Mouse (Mus musculus) intestine, embryonic 16.5 days (tissue): ENCODE data around the gene Zfhx2. TPM values are rescaled to one million over a fixed set of nuclear protein-coding genes. Genes with fewer than 3 reads are reported as not detected.

Experiments used
- ATAC-seq: fragments of 200-750 bp; cut with Nextera tagmentation; 2 replicates; pipeline ENCODE4 v1.8.0; 2017; ENCODE audit warnings: moderate TSS enrichment, moderate library complexity
- H3K27ac ChIP-seq: fragments of 300-500 bp; sonication (generic); 2 replicates; pipeline ENCODE4 v1.5.1; 2014; ENCODE audit warnings: mild to moderate bottlenecking, low read length
- H3K27me3 ChIP-seq: fragments of 300-500 bp; sonication (generic); replicated peaks from 2 replicates; pipeline ENCODE4 v1.6.1; 2014; ENCODE audit warnings: low read length, control low read depth, mixed read lengths; ENCODE audit not compliant: control insufficient read depth, insufficient read depth
- H3K36me3 ChIP-seq: fragments of 300-500 bp; sonication (generic); 2 replicates; pipeline ENCODE4 v1.6.1; 2014; ENCODE audit warnings: low read length, control low read depth; ENCODE audit not compliant: control insufficient read depth, insufficient read depth
- H3K4me1 ChIP-seq: fragments of 300-500 bp; sonication (generic); 2 replicates; pipeline ENCODE4 v1.6.1; 2014; ENCODE audit warnings: low read length, control low read depth, mixed read lengths; ENCODE audit not compliant: control insufficient read depth, insufficient read depth
- H3K4me2 ChIP-seq: fragments of 300-500 bp; sonication (generic); 2 replicates; pipeline ENCODE4 v1.6.1; 2014; ENCODE audit warnings: low read depth, low read length, control low read depth
- H3K4me3 ChIP-seq: fragments of 300-500 bp; sonication (generic); 2 replicates; pipeline ENCODE4 v1.5.1; 2014; ENCODE audit warnings: mild to moderate bottlenecking, low read length
- H3K9ac ChIP-seq: fragments of 300-500 bp; sonication (generic); 2 replicates; pipeline ENCODE4 v1.6.1; 2014; ENCODE audit warnings: low read depth, low read length
- H3K9me3 ChIP-seq: fragments of 300-500 bp; sonication (generic); 2 replicates; pipeline ENCODE4 v1.6.1; 2016; ENCODE audit warnings: low read length, control low read depth; ENCODE audit not compliant: control insufficient read depth
- WGBS: fragments of 180-500 bp; shearing (Covaris S2); extraction: QIAGEN DNeasy Blood & Tissue Kit; methylation state at CpG from one replicate; pipeline ENCODE4 v1.1.7; 2014; 5-methylcytosine and 5-hydroxymethylcytosine counted together
- polyA plus RNA-seq: library from polyadenylated mRNA; unstranded; fragments of >200 nt; fragmentation: Nextera tagmentation; extraction: Ambion mirVana; gene quantifications from 2 replicates; pipeline ENCODE4 v1.2.1, GENCODE M21; 2015

Gene Zfhx2
- polyA plus RNA-seq, 1 experiment from 2014 or later: 2.7 TPM

GRCm38 (mm10) chr14:55108202-55108870 lies 16.2 kb upstream of the Zfhx2 start:
- 22% methylated on average over 9 of the region's 9 CpGs for WGBS
- peaks cover 35% of the 10 kb centered on the region for H3K4me1 ChIP-seq
- H3K9ac ChIP-seq: 0 out of 2 replicates have a peak overlapping the region, but pooled peaks have one; percentile 5
- no peak overlapping the region for H3K4me3 ChIP-seq
- H3K27ac ChIP-seq: no peak overlapping the region; the same call in 1 of the 2 replicates
- ATAC-seq: peak; percentile 17; the same call in 1 of the 2 replicates
- H3K27me3 ChIP-seq: peaks cover 10% of the 10 kb centered on the region
- H3K4me2 ChIP-seq: no peak overlapping the region
- H3K9me3 ChIP-seq: no peaks in the 10 kb centered on the region
- H3K36me3 ChIP-seq: no peaks in the 10 kb centered on the region

GRCm38 (mm10) chr14:55106990-55107389 lies 14.9 kb upstream of the Zfhx2 start:
- Histone ChIP-seq H3K4me2 (no peak overlapping the region), H3K9ac (no peak overlapping the region), H3K9me3 (no peaks in the 10 kb centered on the region), H3K36me3 (peaks cover 3% of the 10 kb centered on the region; the same call in 1 of the 2 replicates), H3K27me3 (peaks cover 7% of the 10 kb centered on the region; the same call in 1 of the 2 replicates), H3K4me1 (peaks cover 35% of the 10 kb centered on the region), H3K27ac (peak overlapping the region; percentile 92), H3K4me3 (no peak overlapping the region)
- 72% methylated on average over 8 of the region's 8 CpGs for WGBS
- no peak for ATAC-seq

- WGBS: under 1% methylated on average over 39 of the region's 39 CpGs
- Histone ChIP-seq H3K9ac (peak within 1 kb of the TSS; percentile 84), H3K9me3 (no peaks in the 10 kb centered on the region), H3K4me3 (peak within 1 kb of the TSS; percentile 60), H3K36me3 (peaks cover 6% of the 10 kb centered on the region; the same call in 1 of the 2 replicates), H3K27ac (peak within 1 kb of the TSS; percentile 92), H3K4me2 (peak within 1 kb of the TSS; percentile 96), H3K27me3 (peaks cover 7% of the 10 kb centered on the region; the same call in 1 of the 2 replicates), H3K4me1 (peaks cover 35% of the 10 kb centered on the region)
- ATAC-seq: peak; percentile 91
Observed at GRCm38 (mm10) chr14:55105836-55106809, 14.0 kb upstream of the Zfhx2 start, which contains the start of gene Ap1g2. Gene Ap1g2 (minus strand): TSS chr14:55106593.

- Histone ChIP-seq H3K9me3 (no peaks in the 10 kb centered on the region), H3K4me3 (peak overlapping the region; percentile 60), H3K4me1 (peaks cover 35% of the 10 kb centered on the region), H3K27me3 (peaks cover 6% of the 10 kb centered on the region; the same call in 1 of the 2 replicates), H3K27ac (peak overlapping the region; percentile 30; the same call in 1 of the 2 replicates), H3K4me2 (peak overlapping the region; percentile 96), H3K36me3 (peaks cover 7% of the 10 kb centered on the region; the same call in 1 of the 2 replicates), H3K9ac (peak overlapping the region; percentile 84)
- 5% methylated on average over 7 of the region's 7 CpGs for WGBS
- ATAC-seq: peak; percentile 8
Observed at GRCm38 (mm10) chr14:55105386-55105785, 13.3 kb upstream of the Zfhx2 start.

GRCm38 (mm10) chr14:55104365-55104764 lies 12.2 kb upstream of the Zfhx2 start:
- Histone ChIP-seq H3K4me3 (no peak overlapping the region), H3K27ac (no peak overlapping the region), H3K27me3 (no peaks in the 10 kb centered on the region), H3K4me2 (no peak overlapping the region), H3K9me3 (no peaks in the 10 kb centered on the region), H3K4me1 (peaks cover 32% of the 10 kb centered on the region), H3K9ac (no peak overlapping the region), H3K36me3 (peaks cover 7% of the 10 kb centered on the region; the same call in 1 of the 2 replicates)
- no peak for ATAC-seq
- WGBS: 87% methylated on average over 18 of the region's 18 CpGs

GRCm38 (mm10) chr14:55102253-55102785 lies 10.2 kb upstream of the Zfhx2 start:
- Histone ChIP-seq H3K9me3 (no peaks in the 10 kb centered on the region), H3K36me3 (peaks cover 23% of the 10 kb centered on the region), H3K4me1 (peaks cover 15% of the 10 kb centered on the region), H3K9ac (no peak overlapping the region), H3K27me3 (no peaks in the 10 kb centered on the region), H3K4me2 (no peak overlapping the region), H3K4me3 (no peak overlapping the region), H3K27ac (no peak overlapping the region)
- WGBS: 90% methylated on average over 15 of the region's 15 CpGs
- no peak for ATAC-seq

GRCm38 (mm10) chr14:55101592-55101991 lies 9.5 kb upstream of the Zfhx2 start:
- WGBS: 48% methylated on average over 4 of the region's 4 CpGs
- no peaks in the 10 kb centered on the region for H3K27me3 ChIP-seq
- no peak overlapping the region for H3K9ac ChIP-seq
- no peaks in the 10 kb centered on the region for H3K9me3 ChIP-seq
- no peak for ATAC-seq
- peaks cover 17% of the 10 kb centered on the region for H3K4me1 ChIP-seq
- H3K27ac ChIP-seq: no peak overlapping the region
- H3K4me2 ChIP-seq: no peak overlapping the region
- H3K4me3 ChIP-seq: no peak overlapping the region
- peaks cover 23% of the 10 kb centered on the region for H3K36me3 ChIP-seq

GRCm38 (mm10) chr14:55098067-55098466 lies 5.9 kb upstream of the Zfhx2 start:
- Histone ChIP-seq H3K9me3 (no peaks in the 10 kb centered on the region), H3K27me3 (no peaks in the 10 kb centered on the region), H3K4me2 (no peak overlapping the region), H3K27ac (no peak overlapping the region), H3K4me1 (peaks cover 21% of the 10 kb centered on the region), H3K36me3 (peaks cover 20% of the 10 kb centered on the region), H3K4me3 (no peak overlapping the region), H3K9ac (no peak overlapping the region)
- WGBS: 66% methylated on average over 4 of the region's 4 CpGs
- ATAC-seq: no peak

- Histone ChIP-seq H3K4me2 (no peak overlapping the region), H3K27ac (0 out of 2 replicates have a peak overlapping the region, but pooled peaks have one; percentile 14), H3K9ac (peak overlapping the region; percentile 11; the same call in 1 of the 2 replicates), H3K4me1 (peaks cover 21% of the 10 kb centered on the region), H3K4me3 (no peak overlapping the region), H3K36me3 (peaks cover 20% of the 10 kb centered on the region), H3K27me3 (no peaks in the 10 kb centered on the region), H3K9me3 (no peaks in the 10 kb centered on the region)
- ATAC-seq: no peak
- 64% methylated on average over 10 of the region's 10 CpGs for WGBS
Observed at GRCm38 (mm10) chr14:55097646-55098045, 5.5 kb upstream of the Zfhx2 start.
